Comparison of ENCODE assay signal across 8 mouse cellular contexts in genomic region chr5:127160292-127160691, GRCm38 (mm10).
DNase-seq lines count a peak whose midpoint lies in the region; ATAC-seq and TF ChIP-seq lines count a peak whose summit lies in the region.

No protein-coding gene starts in this region.

- DNase-seq in layer of hippocampus, adult 11-12 months (ENCODE audit: low spot score): peak; percentile 28
- no peak for DNase-seq in layer of hippocampus, postnatal 36 days
- DNase-seq in Muller cell, postnatal 12 days (ENCODE audit: inconsistent ontology term): peak; percentile 5
- DNase-seq in brain, embryonic 14.5 days (ENCODE audit: low read depth): peak; percentile 69
- DNase-seq in kidney, postnatal 10 days: peak; percentile 33
- DNase-seq in spleen, adult 18-20 months: no peak
- DNase-seq in layer of hippocampus, postnatal 10 days (ENCODE audit: low spot score in 2 of 2): no peak

- peak; percentile 75; the same call in 1 of the 2 replicates for TF ChIP-seq CTCF in brain, embryonic 14.5 days (IDR thresholded peaks at IDR 0.05; ENCODE audit: borderline replicate concordance, extremely low read depth, insufficient read depth, insufficient read length)

- no peak for ATAC-seq in megakaryocyte, adult 5-6 weeks (ENCODE audit: poor library complexity, severe bottlenecking)

- TF ChIP-seq POLR2A in brain, embryonic 14.5 days (IDR thresholded peaks at IDR 0.05; ENCODE audit: borderline replicate concordance, extremely low read depth, insufficient read depth, insufficient read length, poor library complexity, severe bottlenecking): no peak

Comparison
In these comparisons a context has a peak if more than half of its experiments do, and no peak if none do; other contexts are left out.
1. DNase-seq: peak in layer of hippocampus, adult 11-12 months (single experiment), Muller cell, postnatal 12 days (single experiment), brain, embryonic 14.5 days (single experiment) and kidney, postnatal 10 days (single experiment); none in layer of hippocampus, postnatal 36 days (0 of 2), spleen, adult 18-20 months (0 of 2) and layer of hippocampus, postnatal 10 days (0 of 2).